Mouse (Mus musculus): ENCODE results near the gene Ddx59. TPM values are rescaled to one million over a fixed set of nuclear protein-coding genes. Genes with fewer than 3 reads are reported as not detected.

Gene Ddx59
- polyA plus RNA-seq, 1 experiment from 2014 or later: 15.7 TPM

DNA sequence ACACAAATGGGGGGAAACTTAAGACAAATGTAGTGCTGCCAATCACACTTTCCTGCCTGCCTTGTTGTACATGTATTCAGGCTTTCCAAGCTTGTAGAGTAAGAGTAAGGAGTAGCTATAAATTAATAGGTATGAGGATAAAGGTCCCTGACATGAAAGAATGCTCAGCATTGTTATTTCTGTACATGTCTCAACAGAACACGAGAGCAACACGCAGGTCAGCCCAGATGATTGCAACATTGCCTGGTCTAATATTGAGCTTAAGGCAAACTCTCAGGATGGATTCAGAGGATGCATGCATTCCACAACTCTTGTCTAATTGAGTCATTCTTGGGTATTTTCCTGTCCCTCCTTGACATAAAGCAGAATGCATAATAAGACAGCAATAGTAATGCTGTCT is 5.4 kb upstream of the Ddx59 start:
- DNase-seq (ENCODE audit: low read depth, low spot score) (no peak), ATAC-seq (no peak)
- ChIA-PET CTCF (no interaction called here), POLR2A (interaction anchor here (0.6 kb wide), 1 partner anchor 53 kb away, joined by 4 read pairs; no protein-coding TSS in a partner anchor)
- in situ Hi-C loops (cut with MboI; ENCODE audit: low pct_unique_long_range_greater_than_20kb): loop anchor here (5.0 kb wide), 1 partner anchor 62 kb away; the partner anchor contains the start of gene Camsap2
- no peaks in the 10 kb centered on the region for H3K27me3 ChIP-seq
- TF ChIP-seq CTCF (IDR thresholded peaks at IDR 0.05): no peak

DNA sequence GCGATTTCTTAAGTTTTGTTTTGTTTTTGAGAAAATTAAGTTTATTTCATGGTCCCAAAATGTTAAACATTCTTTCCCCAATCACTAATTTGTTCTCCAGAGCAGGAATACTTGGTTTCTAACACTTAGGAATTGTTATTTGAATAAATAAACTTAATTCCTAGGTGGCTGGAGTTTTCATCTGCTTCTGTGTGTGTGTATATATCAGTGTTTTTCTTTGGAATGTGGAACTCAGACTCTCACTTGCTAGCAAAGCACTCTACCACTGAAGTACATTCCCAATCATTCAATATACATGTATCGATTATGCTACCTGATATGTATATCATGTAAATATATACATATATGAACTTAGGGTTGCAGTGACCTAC is 670 bp downstream of the Ddx59 start:
- ChIA-PET CTCF (interaction anchor here (1.0 to 1.4 kb wide), 2 partner anchors 10 to 26 kb away, joined by 3 to 4 read pairs; no protein-coding TSS in a partner anchor), POLR2A (interaction anchor here (1.3 to 1.5 kb wide), 2 partner anchors 30 to 69 kb away, joined by 3 to 7 read pairs; partner anchors contain the start of gene Camsap2)
- in situ Hi-C loops (cut with MboI; ENCODE audit: low pct_unique_long_range_greater_than_20kb): no loop called here
- TF ChIP-seq CTCF (IDR thresholded peaks at IDR 0.05): no peak
- no peak for ATAC-seq
- H3K27me3 ChIP-seq: no peaks in the 10 kb centered on the region
- DNase-seq (ENCODE audit: low read depth, low spot score): no peak

DNA sequence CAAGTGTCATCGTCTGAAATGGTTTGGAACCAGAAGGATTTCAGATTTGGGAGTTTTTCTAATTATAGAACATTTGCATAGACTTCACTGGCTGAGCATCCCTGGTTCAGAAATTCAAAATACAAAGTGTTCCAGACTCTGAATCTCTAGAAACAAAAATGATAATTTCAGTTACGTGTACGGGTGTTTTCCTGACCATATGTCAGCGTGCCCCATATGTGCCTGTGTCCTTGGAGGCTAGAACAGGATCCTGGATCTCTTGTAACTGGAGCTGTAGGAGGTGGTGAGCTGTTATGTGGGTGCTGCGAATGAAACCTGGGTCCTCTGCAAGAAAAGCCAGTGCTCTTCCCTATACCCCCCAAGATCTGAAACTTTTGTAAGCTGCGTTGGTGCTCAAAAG is 3.3 kb downstream of the Ddx59 start:
- DNase-seq (ENCODE audit: low read depth, low spot score) (no peak), ATAC-seq (no peak)
- ChIA-PET POLR2A (no interaction called here), CTCF (no interaction called here)
- in situ Hi-C loops (cut with MboI; ENCODE audit: low pct_unique_long_range_greater_than_20kb): no loop called here
- TF ChIP-seq CTCF (IDR thresholded peaks at IDR 0.05): no peak
- H3K27me3 ChIP-seq: no peaks in the 10 kb centered on the region

DNA sequence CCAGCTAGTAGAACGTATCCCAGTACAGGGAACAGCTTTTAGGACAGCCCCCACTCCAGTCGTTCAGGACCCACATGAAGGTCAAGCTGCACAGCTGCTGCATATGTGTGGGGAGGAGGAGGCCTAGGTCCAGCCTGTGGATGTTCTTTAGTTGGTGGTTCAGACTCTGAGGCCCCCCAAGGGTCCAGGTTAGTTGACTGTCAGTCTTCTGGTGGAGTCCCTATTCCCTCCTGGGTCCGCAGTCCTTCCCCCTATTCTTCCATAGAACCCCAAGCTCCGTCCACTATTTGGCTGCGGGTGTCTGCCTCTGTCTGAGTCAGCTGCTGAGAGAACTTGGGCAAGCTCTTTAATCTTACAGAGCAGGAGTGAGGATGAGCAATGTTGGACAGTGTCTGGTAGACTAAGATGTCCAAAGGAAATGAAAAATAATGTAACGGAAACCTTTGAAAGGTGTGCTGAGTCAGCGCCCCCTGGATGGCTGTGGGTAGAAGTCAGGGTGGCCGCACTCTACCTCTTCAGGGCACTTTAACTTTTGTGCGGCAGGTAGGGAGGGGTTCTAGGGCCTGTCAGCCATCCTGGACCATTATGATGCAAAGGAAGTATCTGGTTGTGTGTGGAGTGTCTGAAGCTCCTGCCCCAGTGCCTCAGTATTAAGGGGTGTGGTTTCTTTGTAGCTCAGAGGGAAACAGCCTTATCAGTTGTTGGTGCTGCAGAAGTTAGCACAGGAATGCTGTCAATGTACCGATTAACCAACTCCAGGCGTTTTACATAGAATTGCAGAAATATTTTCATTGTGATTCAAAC is 12.3 kb downstream of the Ddx59 start:
- in situ Hi-C loops (cut with MboI; ENCODE audit: low pct_unique_long_range_greater_than_20kb): no loop called here
- DNase-seq (ENCODE audit: low read depth, low spot score) (no peak), ATAC-seq (no peak)
- H3K27me3 ChIP-seq: no peaks in the 10 kb centered on the region
- no peak for TF ChIP-seq CTCF (IDR thresholded peaks at IDR 0.05)
- ChIA-PET CTCF (no interaction called here), POLR2A (interaction anchor here (1.4 kb wide), 1 partner anchor 13 kb away, joined by 3 read pairs; the partner anchor contains the start of gene Ddx59)

DNA sequence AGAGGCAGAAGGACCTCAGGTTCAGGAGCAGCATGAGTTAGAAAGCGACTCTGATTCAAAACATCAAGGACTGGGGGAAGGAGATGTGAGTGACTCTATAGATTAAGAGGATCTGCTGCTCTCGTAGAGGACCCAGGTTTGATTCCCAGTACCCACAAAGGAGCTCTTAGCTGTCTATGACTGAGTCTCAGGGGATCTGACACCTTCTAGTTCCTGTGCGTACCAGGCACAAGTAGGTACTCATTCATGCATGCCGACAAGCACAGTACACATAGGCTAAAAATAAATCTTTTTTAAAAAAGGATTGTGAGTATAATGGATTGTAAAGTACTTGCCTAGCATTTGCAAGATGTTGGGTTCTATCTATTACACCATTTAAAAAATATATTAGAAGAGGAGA is 13.9 kb downstream of the Ddx59 start:
- no peaks in the 10 kb centered on the region for H3K27me3 ChIP-seq
- ChIA-PET CTCF (no interaction called here), POLR2A (no interaction called here)
- DNase-seq (ENCODE audit: low read depth, low spot score): no peak
- TF ChIP-seq CTCF (IDR thresholded peaks at IDR 0.05): no peak
- no peak for ATAC-seq
- in situ Hi-C loops (cut with MboI; ENCODE audit: low pct_unique_long_range_greater_than_20kb): no loop called here

DNA sequence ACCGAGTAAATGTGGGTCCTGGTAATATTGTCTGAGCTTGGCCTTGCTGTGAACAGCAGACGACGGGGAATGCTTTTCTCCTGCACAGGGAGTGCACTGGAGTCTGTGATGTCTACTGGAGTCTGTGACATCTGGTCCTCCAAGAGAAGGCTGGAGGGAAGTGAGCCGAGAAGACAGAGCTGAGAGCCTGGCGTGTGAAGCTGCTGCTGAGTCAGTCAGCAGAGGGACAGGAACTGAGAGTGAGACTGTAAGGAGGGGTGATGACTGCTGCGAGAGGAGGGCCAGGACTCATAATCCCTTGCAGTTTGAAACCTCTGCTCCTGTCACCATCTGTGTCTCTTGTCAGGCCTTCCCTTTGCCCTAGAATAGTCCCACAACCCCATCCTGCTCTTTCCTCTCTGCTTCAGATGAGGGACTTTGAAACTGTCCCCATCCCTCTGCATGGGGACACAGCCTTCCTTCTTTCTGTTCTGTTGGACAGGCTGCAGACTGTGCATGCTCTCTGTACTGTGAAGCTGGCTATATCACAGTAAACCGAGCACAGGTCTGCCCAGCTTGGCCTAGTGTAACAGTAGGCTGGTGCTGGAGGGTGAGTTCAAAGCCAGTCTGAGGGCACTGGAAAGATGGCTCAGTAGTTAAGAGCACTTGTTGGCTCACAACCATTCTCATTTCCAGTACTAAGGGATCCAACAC is 15.2 kb downstream of the Ddx59 start:
- CTCF ChIA-PET: no interaction called here
- POLR2A ChIA-PET: interaction anchor here (0.6 kb wide), 1 partner anchor 61 kb away, joined by 3 read pairs; no protein-coding TSS in a partner anchor
- in situ Hi-C loops (cut with MboI; ENCODE audit: low pct_unique_long_range_greater_than_20kb): no loop called here
- ATAC-seq (no peak), DNase-seq (ENCODE audit: low read depth, low spot score) (no peak)
- TF ChIP-seq CTCF (IDR thresholded peaks at IDR 0.05): no peak
- H3K27me3 ChIP-seq: no peaks in the 10 kb centered on the region

DNA sequence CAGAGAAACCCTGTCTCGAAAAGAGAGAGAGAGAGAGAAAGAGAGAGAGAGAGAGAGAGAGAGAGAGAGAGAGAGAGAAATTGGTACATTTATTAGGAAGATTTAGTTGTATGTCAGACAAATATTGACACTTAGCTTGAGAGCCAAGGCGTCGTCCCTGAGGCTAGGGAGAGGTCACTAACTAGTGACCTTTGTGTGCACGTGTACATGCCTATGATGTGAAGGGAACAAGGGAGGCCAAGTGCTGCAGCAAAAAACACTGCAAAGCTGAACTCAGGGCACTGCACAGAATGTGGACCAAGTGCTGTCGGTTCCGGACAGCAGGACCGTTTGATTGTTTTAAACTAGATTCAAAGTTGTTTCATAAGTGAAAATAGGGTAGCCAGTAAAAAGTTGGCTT is 25.7 kb downstream of the Ddx59 start:
- no peaks in the 10 kb centered on the region for H3K27me3 ChIP-seq
- DNase-seq (ENCODE audit: low read depth, low spot score) (no peak), ATAC-seq (no peak)
- ChIA-PET CTCF (interaction anchor here (1.0 kb wide), 1 partner anchor 9 kb away, joined by 3 read pairs; no protein-coding TSS in a partner anchor), POLR2A (interaction anchor here (0.8 kb wide), 1 partner anchor 15 kb away, joined by 3 read pairs; no protein-coding TSS in a partner anchor)
- TF ChIP-seq CTCF (IDR thresholded peaks at IDR 0.05): no peak
- in situ Hi-C loops (cut with MboI; ENCODE audit: low pct_unique_long_range_greater_than_20kb): no loop called here

DNA sequence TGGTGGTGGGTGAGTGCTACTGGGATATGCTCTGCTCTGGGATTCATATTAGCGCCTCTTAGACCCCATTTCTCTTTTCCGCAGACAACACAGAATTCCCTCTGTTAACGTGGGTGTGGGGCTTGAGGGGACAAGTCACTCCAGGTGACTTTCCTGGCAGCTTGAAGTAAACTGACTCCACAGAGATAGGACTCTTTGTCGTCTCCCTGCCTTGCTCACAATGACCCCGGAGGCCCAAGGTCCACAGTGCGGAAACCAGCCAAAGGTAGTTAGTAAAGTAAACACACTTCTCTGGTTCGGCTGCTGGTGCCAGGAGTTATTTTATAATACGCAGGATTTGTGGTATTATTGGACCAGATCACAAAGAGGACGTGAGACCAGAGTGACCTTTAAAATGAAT is 27.7 kb downstream of the Ddx59 start:
- in situ Hi-C loops (cut with MboI; ENCODE audit: low pct_unique_long_range_greater_than_20kb): no loop called here
- CTCF ChIA-PET: no interaction called here
- no peak for DNase-seq (ENCODE audit: low read depth, low spot score)
- POLR2A ChIA-PET: no interaction called here
- H3K27me3 ChIP-seq: no peaks in the 10 kb centered on the region
- TF ChIP-seq CTCF (IDR thresholded peaks at IDR 0.05): no peak
- ATAC-seq: no peak

DNA sequence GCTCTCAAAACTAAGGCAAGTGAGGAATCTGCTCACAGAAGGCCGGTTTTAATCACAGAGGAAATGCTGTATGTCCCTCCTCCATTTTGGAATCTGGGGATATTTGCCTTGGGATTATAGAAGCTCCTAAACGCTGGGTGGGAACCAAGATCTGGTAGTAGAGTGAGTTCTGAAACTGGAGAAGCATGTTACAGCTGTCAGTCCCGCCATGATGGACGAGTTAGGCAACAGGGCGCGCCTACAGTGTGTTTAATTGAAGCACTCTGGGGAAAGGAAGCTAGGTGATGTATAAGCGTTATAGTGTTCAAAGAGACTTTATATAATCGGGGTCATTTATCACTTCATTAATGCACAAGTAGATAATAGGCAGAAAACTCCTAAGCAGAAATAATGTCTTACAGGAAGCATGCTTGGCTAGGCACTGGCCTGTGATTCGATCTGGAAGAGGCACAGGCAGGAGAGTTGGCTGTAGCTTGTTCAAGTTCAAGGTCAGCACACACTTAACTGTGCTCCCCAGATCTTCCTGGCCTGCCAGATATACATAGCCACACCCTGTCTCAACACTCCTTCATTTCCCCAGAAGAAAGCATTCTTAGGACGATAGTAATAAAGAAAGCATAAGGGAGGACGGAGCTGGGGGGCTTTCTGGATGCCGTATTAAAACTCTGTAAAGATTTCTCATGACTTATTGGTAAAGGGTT is 29.6 kb downstream of the Ddx59 start:
- CTCF ChIA-PET: no interaction called here
- TF ChIP-seq CTCF (IDR thresholded peaks at IDR 0.05): no peak
- in situ Hi-C loops (cut with MboI; ENCODE audit: low pct_unique_long_range_greater_than_20kb): no loop called here
- ATAC-seq: no peak
- no peaks in the 10 kb centered on the region for H3K27me3 ChIP-seq
- no peak for DNase-seq (ENCODE audit: low read depth, low spot score)
- POLR2A ChIA-PET: interaction anchor here (0.6 kb wide), 1 partner anchor 15 kb away, joined by 3 read pairs; no protein-coding TSS in a partner anchor

DNA sequence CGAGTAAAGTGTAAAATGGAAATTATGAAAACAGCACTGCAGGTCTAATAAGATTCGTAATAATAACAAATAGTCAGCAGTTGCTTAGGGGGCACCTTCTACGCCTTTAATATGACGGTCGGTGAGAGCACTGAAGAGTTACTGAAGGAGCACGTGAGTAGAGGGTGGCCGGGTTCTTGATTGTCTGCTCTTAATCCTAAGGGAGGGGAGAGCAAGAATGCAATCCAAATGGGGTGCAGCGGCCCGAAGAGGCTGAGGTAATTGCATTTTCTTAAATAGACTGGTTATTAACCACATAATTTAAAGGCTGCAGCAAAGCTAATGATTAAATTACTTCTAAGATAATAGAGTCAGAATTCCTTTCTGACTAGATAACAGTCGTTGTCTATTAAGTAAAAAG is 31.9 kb downstream of the Ddx59 start:
- no peaks in the 10 kb centered on the region for H3K27me3 ChIP-seq
- CTCF ChIA-PET: no interaction called here
- ATAC-seq (peak; percentile 57), DNase-seq (ENCODE audit: low read depth, low spot score) (peak; percentile 39)
- in situ Hi-C loops (cut with MboI; ENCODE audit: low pct_unique_long_range_greater_than_20kb): no loop called here
- no peak for TF ChIP-seq CTCF (IDR thresholded peaks at IDR 0.05)
- POLR2A ChIA-PET: no interaction called here

Data from Patski (cell line).